Mouse (Mus musculus): ENCODE results near the gene 1190002N15Rik. TPM values are rescaled to one million over a fixed set of nuclear protein-coding genes. Genes with fewer than 3 reads are reported as not detected.

1190002N15Rik gene
- polyA plus RNA-seq (2017; shearing (Covaris generic)): 10 to 100 TPM; 13.4 to 22.0 TPM

DNA sequence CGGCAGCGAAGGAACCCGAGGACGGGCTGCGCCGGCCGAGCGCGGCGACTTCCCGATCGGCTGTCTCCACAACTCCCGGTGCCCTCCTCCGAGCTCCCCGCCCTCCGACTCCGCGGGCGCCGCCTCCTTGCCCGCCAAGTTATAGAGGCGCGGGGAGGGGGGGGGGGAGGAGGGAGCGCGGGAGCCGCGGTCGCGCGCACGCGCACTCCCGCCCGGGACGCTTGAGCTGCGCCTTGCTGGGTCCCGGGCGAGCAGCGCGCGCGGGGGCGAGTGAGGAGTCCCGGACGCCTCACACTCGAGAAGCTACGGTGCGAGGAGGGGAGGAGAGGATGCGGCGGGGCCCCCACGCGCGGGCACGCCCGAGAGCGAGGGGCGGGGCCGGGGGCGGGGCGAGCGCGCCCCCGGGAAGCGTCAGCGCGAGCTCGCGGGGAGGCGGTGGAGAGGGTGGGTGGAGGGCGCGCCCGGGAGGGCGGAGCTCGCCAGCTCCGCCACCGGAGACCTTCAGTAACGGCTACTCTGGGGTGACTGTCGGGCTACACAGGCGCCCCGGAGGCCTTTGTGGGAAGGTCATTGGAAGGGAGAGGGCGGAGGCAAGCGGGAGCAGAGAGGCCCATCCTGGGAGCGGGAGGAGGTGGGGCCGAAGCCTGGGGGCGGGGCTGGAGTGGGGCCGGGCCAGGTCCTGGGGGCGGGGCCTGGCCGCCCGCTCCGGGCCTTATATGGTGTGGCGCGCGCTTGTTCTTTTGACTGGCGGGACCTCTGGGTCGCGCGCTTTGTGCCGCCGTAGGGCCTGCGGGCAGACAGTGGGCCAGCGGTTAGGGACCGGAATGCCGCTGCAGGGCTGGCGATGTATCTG, at the start of gene 1190002N15Rik:
Gene 1190002N15Rik (minus strand): TSS at position 112 of the 853 bp plus-strand sequence.

Other genes starting within 250 kb of the 1190002N15Rik start
- 10 to 100 TPM; 27.3 to 46.2 TPM for gene Slc9a9, start 131.8 kb upstream of the 1190002N15Rik start, polyA plus RNA-seq (2017; shearing (Covaris generic))

All from activated CD4-positive, CD25-positive, alpha-beta regulatory T cell (primary cell).